Mouse (Mus musculus) large intestine, adult 2 months (tissue): ENCODE results near the gene Elk4. TPM values are rescaled to one million over a fixed set of nuclear protein-coding genes. Genes with fewer than 3 reads are reported as not detected.

Source experiments
- DNase-seq: peaks from one replicate; pipeline ENCODE4 v3.0.0-alpha.2; 2012; ENCODE audit warnings: low read depth, low spot score
- WGBS: fragments of 180-500 bp; shearing (Covaris S2); methylation state at CpG from one replicate; pipeline ENCODE4 v1.1.7; 2018; 5-methylcytosine and 5-hydroxymethylcytosine counted together
- polyA plus RNA-seq: library from polyadenylated mRNA; depleted of rRNA; stranded (reverse); fragments of >200 nt; gene quantifications from 2 replicates; pipeline ENCODE4 v1.2.3, GENCODE M21; 2012

The Elk4 gene
- polyA plus RNA-seq, 1 experiment: 14.3 TPM

DNA sequence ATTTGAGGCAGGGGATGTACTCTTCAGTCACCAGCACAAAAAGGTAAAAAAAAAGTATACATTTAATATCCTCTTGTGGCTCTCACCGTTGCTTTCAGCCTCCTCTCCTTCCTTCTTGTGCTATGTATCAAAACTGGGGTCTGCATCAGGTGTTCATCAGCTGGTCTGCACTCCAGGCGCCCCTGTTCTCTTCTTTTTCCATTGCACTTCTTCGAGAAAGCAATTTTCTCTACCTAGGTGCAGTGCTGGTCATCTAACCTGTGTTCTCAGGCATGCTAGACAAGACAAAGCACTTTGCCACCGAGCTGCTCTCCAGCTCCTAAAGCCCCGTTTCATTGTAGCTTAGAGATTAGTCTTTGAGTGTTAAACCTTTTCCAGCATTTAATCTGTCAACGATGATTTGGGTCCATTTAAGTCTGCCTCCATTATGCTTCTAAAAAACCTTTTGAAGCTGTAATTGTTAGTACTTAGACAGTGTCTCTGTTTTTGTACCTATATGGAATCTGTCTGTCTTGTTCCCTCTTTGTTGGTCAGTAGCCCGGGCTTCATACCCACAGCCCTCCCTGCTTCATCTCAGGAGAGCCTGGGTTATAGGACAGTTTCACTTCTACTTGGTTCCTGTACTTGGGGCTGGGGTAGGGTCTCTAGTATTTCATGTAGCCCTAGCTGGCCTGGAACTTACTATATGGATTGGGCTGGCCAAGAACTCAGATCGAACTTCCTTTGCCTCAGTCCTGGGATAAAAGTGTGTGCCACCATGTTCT, 1.7 kb downstream of the Elk4 start:
- no peak for DNase-seq
- 10% methylated on average over 8 of the region's 8 CpGs for WGBS

DNA sequence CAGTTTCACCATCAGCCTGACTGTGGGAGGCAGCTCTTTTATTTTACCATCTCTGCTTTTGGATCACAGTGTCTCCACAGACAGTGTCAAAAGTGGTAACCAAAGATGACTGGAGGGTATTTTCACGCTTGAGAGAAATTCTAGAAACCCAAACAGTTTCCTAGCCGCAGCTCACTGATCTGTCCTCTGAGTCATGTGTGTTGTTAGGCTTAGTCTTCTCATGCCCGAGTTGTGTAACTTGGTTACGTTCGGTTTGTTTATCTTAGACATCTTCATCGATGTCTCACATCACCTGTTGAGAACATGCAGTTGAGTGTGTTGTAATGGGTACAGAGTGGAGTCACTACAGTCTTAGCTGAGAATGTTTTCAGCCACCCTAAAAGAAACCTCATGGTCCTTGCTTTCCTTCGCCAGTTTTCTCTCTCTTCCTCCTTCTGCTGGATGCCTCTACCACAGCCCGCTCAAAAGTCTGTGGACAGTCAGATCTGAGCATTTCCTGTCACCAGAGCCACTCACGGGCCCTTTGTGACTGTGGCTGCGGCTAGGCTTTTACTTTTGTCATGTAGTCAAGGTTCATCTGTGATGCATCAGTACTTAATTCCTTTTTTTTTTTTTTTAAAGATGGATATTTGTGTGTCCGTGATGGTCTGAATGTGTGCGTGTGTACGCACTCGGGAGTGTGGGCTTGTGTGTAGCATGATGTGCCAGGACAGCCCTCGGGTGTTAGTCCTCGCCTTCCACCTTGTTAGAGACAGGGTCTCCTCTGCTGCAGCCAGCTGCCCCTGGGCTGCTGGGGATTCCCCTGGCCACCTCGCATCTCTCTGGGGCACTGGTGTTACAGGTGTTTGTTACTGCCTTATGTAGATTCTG, 3.5 kb downstream of the Elk4 start:
- no peak for DNase-seq

DNA sequence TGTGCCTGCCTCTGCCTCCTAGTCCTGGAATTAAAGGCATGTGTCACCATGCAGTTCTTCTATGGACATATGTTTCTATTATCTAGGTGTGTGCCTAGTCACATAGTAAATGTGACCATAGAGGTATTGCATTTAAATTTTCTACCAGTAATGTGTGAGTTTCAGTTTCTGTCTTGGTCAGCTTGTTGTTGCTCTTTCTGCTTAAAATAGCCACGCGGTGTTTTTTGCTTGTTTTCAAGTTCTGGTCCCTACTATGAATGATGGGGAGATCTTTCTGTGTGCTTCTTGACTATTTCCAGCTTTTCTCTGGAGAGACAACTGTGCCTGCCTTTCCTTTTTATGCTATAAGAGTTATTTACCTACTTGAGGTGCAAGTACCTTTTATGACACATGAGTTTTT, 4.4 kb downstream of the Elk4 start:
- WGBS: 54% methylated on average over 2 of the region's 2 CpGs

More for the DNA sequence above, 3.5 kb downstream of the Elk4 start:
- WGBS: 61% methylated on average over 17 of the region's 17 CpGs

GRCm38 (mm10) chr1:132012861-132013260, 5.5 kb downstream of the Elk4 start:
- WGBS: 80% methylated on average over 8 of the region's 8 CpGs
- DNase-seq: no peak

More for the DNA sequence above, 4.4 kb downstream of the Elk4 start:
- no peak for DNase-seq

GRCm38 (mm10) chr1:132014800-132015199, 7.4 kb downstream of the Elk4 start:
- DNase-seq: no peak
- WGBS: 95% methylated on average over 1 of the region's 1 CpGs

- no peak for DNase-seq
- 78% methylated on average over 1 of the region's 1 CpGs for WGBS
Observed at GRCm38 (mm10) chr1:132016691-132017090, 9.3 kb downstream of the Elk4 start.

- 91% methylated on average over 7 of the region's 7 CpGs for WGBS
- no peak for DNase-seq
Observed at GRCm38 (mm10) chr1:132019876-132020275, 12.5 kb downstream of the Elk4 start.

GRCm38 (mm10) chr1:132022107-132022506, 14.7 kb downstream of the Elk4 start:
- WGBS: 71% methylated on average over 3 of the region's 3 CpGs
- DNase-seq: no peak

DNA sequence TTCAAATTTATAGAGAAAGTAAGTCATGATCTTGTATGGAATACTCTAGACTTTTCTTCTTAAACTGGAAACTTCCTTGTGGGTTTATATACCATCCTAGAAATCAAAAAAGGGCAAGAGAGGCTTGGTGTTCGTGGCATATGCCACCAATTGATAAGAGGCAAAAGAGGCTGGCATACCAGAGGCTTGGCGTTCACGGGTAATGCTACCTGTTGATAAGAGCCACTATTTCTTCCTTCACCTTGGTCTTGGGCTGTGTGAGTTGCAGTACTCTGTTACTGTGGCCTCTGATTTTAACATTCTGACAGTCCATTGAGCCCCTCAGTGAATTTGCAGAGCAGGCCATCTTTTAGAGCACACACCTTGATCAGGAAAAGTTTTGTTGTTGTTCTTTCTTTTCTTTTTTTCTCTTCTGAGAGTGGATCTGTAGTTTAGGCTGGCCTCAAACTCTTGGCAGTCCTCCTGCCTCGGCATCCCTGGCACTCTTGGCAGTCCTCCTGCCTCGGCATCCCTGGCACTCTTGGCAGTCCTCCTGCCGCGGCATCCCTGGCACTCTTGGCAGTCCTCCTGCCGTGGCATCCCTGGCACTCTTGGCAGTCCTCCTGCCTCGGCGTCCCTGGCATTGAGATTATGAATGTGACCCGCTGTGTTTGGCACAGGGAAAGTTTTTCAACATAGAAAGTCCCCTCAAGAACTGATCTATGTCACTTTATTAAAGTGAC, 19.7 kb downstream of the Elk4 start:
- DNase-seq: no peak
- 81% methylated on average over 11 of the region's 11 CpGs for WGBS

- 82% methylated on average over 5 of the region's 5 CpGs for WGBS
- no peak for DNase-seq
Observed at GRCm38 (mm10) chr1:132027978-132028377, 20.6 kb downstream of the Elk4 start.

DNA sequence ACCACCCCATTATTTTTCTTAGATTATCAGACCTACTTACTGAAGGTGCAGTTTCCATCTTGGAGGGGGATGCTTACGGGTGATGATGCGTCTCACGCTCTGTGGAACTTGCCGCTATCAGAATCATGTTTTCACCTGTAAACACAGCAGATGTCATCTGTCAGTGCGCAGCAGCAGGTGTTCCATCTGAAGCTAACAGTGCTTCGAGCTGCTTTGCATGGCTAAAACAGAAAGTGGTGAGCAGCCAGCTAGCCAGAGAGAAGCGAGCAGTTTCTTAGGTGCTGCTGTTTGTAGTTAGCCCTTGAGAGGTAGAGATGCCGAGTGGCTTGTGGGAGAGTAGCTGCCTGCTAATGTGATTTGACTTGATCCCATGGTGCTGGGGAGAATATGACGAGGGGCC, 21.0 kb downstream of the Elk4 start:
- WGBS: 91% methylated on average over 9 of the region's 9 CpGs

GRCm38 (mm10) chr1:132030574-132030973, 23.2 kb downstream of the Elk4 start:
- 67% methylated on average over 2 of the region's 2 CpGs for WGBS
- no peak for DNase-seq

More for the DNA sequence above, 21.0 kb downstream of the Elk4 start:
- DNase-seq: no peak

GRCm38 (mm10) chr1:132032172-132032571, 24.8 kb downstream of the Elk4 start:
- 88% methylated on average over 7 of the region's 7 CpGs for WGBS
- DNase-seq: no peak

DNA sequence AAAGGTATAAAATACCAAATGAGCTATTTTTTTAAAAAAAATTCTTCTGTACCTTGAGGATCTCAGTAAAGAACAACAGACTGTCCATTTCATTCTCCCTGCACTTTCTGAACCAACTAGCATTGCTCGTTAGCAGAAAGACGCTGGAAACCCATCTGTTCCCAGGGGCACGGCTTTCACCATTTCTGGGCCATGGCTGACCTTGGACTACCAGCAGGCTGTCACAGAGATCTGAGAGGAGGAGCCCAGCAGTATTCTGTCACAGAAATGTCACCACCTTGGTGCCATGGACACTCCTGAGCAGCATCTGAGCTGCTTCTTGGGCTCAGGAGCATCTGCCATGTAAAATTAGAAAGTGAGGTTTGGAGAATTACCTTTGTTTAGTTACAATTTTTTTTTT, 30.3 kb downstream of the Elk4 start:
- no peak for DNase-seq
- 83% methylated on average over 3 of the region's 3 CpGs for WGBS

GRCm38 (mm10) chr1:132038753-132039152, 31.3 kb downstream of the Elk4 start:
- DNase-seq: no peak
- whole genome bisulfite sequencing: 83% methylated on average over 5 of the region's 5 CpGs

DNA sequence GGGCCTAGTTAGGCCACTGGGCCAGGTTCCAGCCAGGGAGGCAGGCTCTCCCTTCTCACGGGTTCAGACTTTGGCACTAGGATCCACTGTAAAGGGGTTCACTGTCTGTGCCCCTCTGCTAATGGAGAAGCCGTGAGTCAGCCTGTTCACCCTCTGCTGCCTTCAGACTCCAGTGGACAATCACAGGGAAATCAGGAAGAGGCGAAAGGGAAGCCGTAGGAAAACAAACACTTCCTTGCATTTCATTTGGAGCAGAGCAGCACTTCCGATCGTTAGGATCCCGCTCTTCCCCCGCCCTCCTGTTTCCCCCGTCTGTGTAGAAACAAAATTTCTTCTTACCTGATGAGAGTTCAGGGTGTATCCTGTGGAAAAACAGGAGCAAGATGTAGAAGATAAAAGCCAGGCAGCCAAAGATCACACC, 32.8 kb downstream of the Elk4 start:
- DNase-seq: no peak
- WGBS: 68% methylated on average over 9 of the region's 9 CpGs

DNA sequence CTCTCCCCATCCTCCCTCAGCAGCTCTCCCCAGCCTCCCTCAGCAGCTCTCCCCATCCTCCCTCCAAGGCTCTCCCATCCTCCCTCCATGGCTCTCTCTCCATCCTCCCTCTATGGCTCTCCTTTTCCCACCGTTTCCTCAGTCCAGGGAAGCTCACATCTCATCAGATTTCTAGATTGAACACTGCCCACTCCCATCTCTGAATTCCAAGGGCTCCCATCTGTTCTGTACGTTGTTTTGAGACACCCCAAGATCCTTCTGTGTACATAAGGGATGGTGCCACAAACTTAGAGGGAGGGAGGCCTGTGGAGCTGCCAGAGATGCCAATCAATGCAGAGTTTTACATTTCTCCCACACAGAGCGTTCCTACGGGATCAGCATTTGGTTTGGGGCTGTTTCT, 36.4 kb downstream of the Elk4 start:
- WGBS: 87% methylated on average over 4 of the region's 4 CpGs
- no peak for DNase-seq

DNA sequence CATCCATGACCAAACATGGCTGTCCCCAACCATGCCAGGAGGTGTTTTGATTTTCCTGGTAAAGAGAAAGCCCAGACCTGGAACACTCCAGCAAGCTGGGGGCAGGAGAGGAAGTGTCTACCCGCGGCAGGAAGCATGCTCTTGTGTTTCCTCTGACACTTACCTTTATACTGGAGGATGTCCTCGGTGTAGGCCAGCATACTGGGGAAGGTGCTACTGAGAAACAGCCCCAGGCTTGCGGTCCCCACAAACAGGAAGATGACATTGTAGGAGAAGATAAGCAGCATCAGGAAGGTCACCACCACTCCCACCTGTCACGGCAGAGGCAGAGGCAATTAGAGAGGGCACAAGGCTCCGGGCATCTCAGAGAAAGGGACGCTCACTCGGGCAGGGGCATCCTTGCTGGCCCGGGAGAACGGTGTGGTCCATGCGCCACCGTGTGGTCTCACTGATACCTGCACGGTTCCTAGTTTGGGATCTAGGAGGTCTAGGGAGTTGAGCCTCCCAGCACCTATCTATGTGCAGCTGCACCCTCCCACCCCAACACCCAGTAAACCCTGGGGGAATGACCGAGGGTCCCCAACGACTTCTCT, 38.8 kb downstream of the Elk4 start:
- no peak for DNase-seq
- 23% methylated on average over 15 of the region's 15 CpGs for WGBS

DNA sequence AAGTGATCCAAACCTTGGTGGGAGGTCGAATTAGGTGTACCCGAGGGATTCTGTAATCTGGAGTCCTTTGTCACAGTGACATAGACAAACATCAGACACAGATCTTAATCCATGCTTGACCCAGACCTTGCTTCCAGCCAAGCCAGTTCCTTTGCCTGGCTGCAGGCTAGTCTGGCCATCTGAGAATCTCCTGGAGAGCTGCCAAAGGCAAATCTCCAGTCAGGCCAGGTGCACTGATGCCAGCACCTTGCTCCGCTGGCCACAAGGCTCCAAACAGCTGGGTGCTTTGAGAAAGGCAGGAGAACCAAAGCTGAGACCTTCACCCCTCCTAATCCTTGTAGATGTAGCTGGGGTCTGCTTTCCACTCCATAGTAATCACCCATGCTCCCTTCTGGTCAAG, 44.3 kb downstream of the Elk4 start:
- 74% methylated on average over 3 of the region's 3 CpGs for WGBS
- no peak for DNase-seq

GRCm38 (mm10) chr1:132054387-132054786, 47.0 kb downstream of the Elk4 start:
- WGBS: 29% methylated on average over 3 of the region's 3 CpGs

More at GRCm38 (mm10) chr1:132054387-132054786, 47.0 kb downstream of the Elk4 start:
- no peak for DNase-seq
